Mouse (Mus musculus) embryonic facial prominence, embryonic 14.5 days (tissue): ENCODE data around the gene Bik. TPM values are rescaled to one million over a fixed set of nuclear protein-coding genes. Genes with fewer than 3 reads are reported as not detected.
"Not testable (repeated sequence)": the region's sequence is repeated elsewhere in the genome, so short reads cannot be mapped to it uniquely, and the experiment has no call there.

ENCODE experiments used
- ATAC-seq: fragments of 200-750 bp; cut with Nextera tagmentation; 2 replicates; pipeline ENCODE4 v1.8.0; 2017; ENCODE audit warnings: low read depth, moderate number of reproducible peaks, moderate TSS enrichment
- DNase-seq: peaks from one replicate; pipeline ENCODE4 v3.0.0-alpha.2; 2015; ENCODE audit warnings: low spot score
- H3K27ac ChIP-seq: fragments of 300-500 bp; sonication (generic); replicated peaks from 2 replicates; pipeline ENCODE4 v1.5.1; 2014; ENCODE audit warnings: low read depth, mild to moderate bottlenecking, low read length, moderate library complexity
- H3K27me3 ChIP-seq: fragments of 300-500 bp; sonication (generic); replicated peaks from 2 replicates; pipeline ENCODE4 v1.6.1; 2014; ENCODE audit warnings: low read length; ENCODE audit not compliant: control insufficient read depth, insufficient read depth
- H3K36me3 ChIP-seq: fragments of 300-500 bp; sonication (generic); 2 replicates; pipeline ENCODE4 v1.6.1; 2014; ENCODE audit warnings: low read length, mixed read lengths; ENCODE audit not compliant: control insufficient read depth, insufficient read depth
- H3K4me1 ChIP-seq: fragments of 300-500 bp; sonication (generic); 2 replicates; pipeline ENCODE4 v1.6.1; 2014; ENCODE audit warnings: antibody characterized with exemption, low read length; ENCODE audit not compliant: control insufficient read depth, insufficient read depth
- H3K4me2 ChIP-seq: fragments of 300-500 bp; sonication (generic); 2 replicates; pipeline ENCODE4 v1.6.1; 2014; ENCODE audit warnings: low read depth, mild to moderate bottlenecking, low read length, moderate library complexity, mixed read lengths
- H3K4me3 ChIP-seq: fragments of 300-500 bp; sonication (generic); 2 replicates; pipeline ENCODE4 v1.5.1; 2014; ENCODE audit warnings: low read depth, mild to moderate bottlenecking, low read length
- H3K9ac ChIP-seq: fragments of 300-500 bp; sonication (generic); 2 replicates; pipeline ENCODE4 v1.6.1; 2014; ENCODE audit warnings: low read depth, mild to moderate bottlenecking, low read length, moderate library complexity, mixed read lengths
- H3K9me3 ChIP-seq: fragments of 300-500 bp; sonication (generic); 2 replicates; pipeline ENCODE4 v1.6.1; 2016; ENCODE audit warnings: low read length; ENCODE audit not compliant: control insufficient read depth
- WGBS: fragments of 180-500 bp; shearing (Covaris S2); extraction: QIAGEN DNeasy Blood & Tissue Kit; methylation state at CpG from one replicate; pipeline ENCODE4 v1.1.7; 2014; 5-methylcytosine and 5-hydroxymethylcytosine counted together
- polyA plus RNA-seq: library from polyadenylated mRNA; unstranded; fragments of >200 nt; fragmentation: Nextera tagmentation; extraction: Ambion mirVana; gene quantifications from 2 replicates; pipeline ENCODE4 v1.2.1, GENCODE M21; 2014

The Bik gene
- polyA plus RNA-seq, 1 experiment from 2014 or later = 5.2 TPM

- H3K27me3 ChIP-seq = no peaks in the 10 kb centered on the region
- H3K4me2 ChIP-seq = no peak overlapping the region
- no peaks in the 10 kb centered on the region for H3K9me3 ChIP-seq
- 54% methylated on average over 3 of the region's 3 CpGs for WGBS
- ATAC-seq (no peak), DNase-seq (no peak)
- H3K36me3 ChIP-seq = peaks cover 35% of the 10 kb centered on the region; the same call in 1 of the 2 replicates
- H3K4me1 ChIP-seq = no peaks in the 10 kb centered on the region
- no peak overlapping the region for H3K9ac ChIP-seq
- H3K27ac ChIP-seq = no peak overlapping the region
- no peak overlapping the region for H3K4me3 ChIP-seq
Observed at GRCm38 (mm10) chr15:83500352-83500751, 26.3 kb upstream of the Bik start.

GRCm38 (mm10) chr15:83501483-83501882 lies 25.2 kb upstream of the Bik start:
- 0 out of 2 replicates have a peak, but pooled peaks cover 24% of the 10 kb centered on the region for H3K36me3 ChIP-seq
- 81% methylated on average over 6 of the region's 6 CpGs for WGBS
- not testable (repeated sequence) for H3K27me3 ChIP-seq, H3K4me2 ChIP-seq, H3K9me3 ChIP-seq, ATAC-seq, DNase-seq, H3K27ac ChIP-seq, H3K4me3 ChIP-seq, H3K4me1 ChIP-seq, H3K9ac ChIP-seq

DNA sequence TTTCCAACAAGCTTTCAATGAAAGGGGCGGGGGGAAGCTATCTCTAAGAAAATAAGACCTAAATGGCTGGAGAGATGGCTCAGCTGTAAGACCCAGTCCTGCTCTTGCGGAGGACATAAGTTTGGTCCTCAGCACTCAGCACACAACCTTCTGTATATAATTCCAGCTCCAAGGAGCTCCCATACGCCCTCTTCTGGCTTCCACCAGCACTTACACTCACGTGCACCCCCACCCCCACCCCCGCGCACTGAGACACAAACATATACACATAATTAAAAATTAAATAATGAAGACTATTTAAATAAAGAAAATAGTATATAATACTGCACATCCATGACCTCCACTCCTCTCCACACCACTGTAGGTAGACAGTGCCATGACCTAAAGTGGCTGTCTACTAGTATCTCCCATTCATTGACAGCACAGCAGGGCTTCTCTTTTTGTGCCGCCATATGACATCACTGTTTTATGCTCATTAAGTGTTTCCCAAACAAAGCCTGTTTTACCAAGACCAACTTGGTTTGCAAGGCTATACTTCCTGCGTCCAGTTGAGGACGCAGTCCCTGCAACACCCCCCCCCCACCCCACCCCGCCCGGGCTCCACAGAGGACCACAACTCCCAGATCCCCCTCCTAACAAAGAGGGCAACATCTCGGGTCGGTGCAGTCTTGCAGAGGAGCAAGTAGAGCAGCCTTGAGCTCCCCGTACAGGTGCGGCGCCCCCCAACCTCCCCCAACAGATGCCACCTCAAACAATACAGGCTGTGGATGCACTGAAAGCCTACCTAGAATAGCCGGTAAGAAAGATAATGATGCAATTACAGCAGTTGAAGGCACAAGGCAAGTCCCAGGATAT lies 16.5 kb upstream of the Bik start:
- peak overlapping the region; percentile 66 for H3K4me3 ChIP-seq
- DNase-seq = no peak
- ATAC-seq = peak; percentile 76
- no peaks in the 10 kb centered on the region for H3K36me3 ChIP-seq
- H3K27ac ChIP-seq = peak overlapping the region; percentile 58; the same call in 1 of the 2 replicates
- H3K9ac ChIP-seq = peak overlapping the region; percentile 64
- no peaks in the 10 kb centered on the region for H3K27me3 ChIP-seq
- peak overlapping the region; percentile 96 for H3K4me2 ChIP-seq
- WGBS = 27% methylated on average over 17 of the region's 17 CpGs
- no peaks in the 10 kb centered on the region for H3K9me3 ChIP-seq
- H3K4me1 ChIP-seq = peaks cover 4% of the 10 kb centered on the region

DNA sequence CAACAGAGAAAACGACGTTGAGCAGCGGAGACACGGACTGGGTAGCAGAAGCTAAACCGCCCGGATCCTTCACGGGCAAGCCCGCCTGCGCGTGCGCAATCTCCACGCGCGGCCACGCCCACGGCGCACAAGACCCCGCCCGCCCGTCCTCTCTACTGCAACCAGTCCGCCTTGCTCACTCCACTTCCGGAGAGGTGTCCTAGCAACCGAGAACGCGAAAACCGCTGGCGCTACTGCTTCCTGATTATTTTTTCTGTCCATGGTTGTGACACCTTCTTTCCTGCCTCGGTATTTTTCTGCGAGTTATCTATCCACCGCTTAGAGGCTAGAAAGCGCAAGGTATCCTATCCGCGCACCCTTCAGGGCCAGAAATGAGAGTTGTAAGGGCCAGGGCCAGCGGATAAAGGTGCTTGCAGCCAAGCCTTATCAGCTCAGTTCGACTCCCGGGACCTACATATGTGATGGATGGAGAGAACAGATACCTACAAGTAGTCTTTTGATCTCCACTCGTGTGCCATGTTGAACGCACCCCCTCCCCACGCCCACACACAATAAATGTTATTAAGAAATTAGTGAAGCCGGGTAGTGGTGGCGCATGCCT lies 15.8 kb upstream of the Bik start, which contains the start of gene Ttll1:
Gene Ttll1 (minus strand): TSS at position 89 of the 601 bp plus-strand sequence.
- no peaks in the 10 kb centered on the region for H3K9me3 ChIP-seq
- peak within 1 kb of the TSS; percentile 66 for H3K4me3 ChIP-seq
- H3K9ac ChIP-seq = peak within 1 kb of the TSS; percentile 64
- H3K36me3 ChIP-seq = no peaks in the 10 kb centered on the region
- DNase-seq (peak; percentile 96), ATAC-seq (peak; percentile 97)
- H3K4me2 ChIP-seq = peak within 1 kb of the TSS; percentile 96
- H3K27me3 ChIP-seq = no peaks in the 10 kb centered on the region
- WGBS = 19% methylated on average over 28 of the region's 41 CpGs
- H3K4me1 ChIP-seq = peaks cover 4% of the 10 kb centered on the region
- H3K27ac ChIP-seq = peak within 1 kb of the TSS; percentile 58; the same call in 1 of the 2 replicates

- no peaks in the 10 kb centered on the region for H3K36me3 ChIP-seq
- H3K9ac ChIP-seq = no peak overlapping the region
- DNase-seq (no peak), ATAC-seq (no peak)
- no peak overlapping the region for H3K4me3 ChIP-seq
- WGBS = 73% methylated on average over 13 of the region's 13 CpGs
- peaks cover 4% of the 10 kb centered on the region for H3K4me1 ChIP-seq
- no peaks in the 10 kb centered on the region for H3K27me3 ChIP-seq
- no peak overlapping the region for H3K4me2 ChIP-seq
- H3K9me3 ChIP-seq = no peaks in the 10 kb centered on the region
- H3K27ac ChIP-seq = no peak overlapping the region
Observed at GRCm38 (mm10) chr15:83512489-83513281, 14.0 kb upstream of the Bik start.

DNA sequence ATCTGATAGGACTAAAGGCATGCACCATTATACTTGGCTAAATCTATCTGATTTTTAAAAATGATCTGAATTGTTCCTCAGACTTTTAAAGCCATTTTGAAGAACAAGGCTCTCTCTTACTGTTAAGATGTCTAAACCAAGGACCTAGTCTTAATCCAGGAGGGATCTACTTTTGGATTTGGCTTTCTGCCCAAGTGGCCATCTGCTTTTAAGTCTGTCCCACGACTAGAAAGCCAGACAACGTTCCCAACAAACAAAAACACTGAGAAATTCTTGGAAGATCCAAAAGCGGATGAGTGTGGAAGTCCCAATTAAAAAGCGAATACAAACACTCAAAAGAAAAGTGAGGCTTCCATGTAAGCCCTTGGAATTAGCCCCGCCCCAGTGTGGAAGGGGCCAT lies 11.6 kb upstream of the Bik start:
- WGBS = 64% methylated on average over 5 of the region's 5 CpGs
- DNase-seq = no peak
- no peaks in the 10 kb centered on the region for H3K9me3 ChIP-seq
- H3K27me3 ChIP-seq = no peaks in the 10 kb centered on the region
- ATAC-seq = no peak
- no peaks in the 10 kb centered on the region for H3K36me3 ChIP-seq
- H3K4me1 ChIP-seq = peaks cover 3% of the 10 kb centered on the region
- no peak overlapping the region for H3K9ac ChIP-seq
- H3K27ac ChIP-seq = no peak overlapping the region
- H3K4me2 ChIP-seq = no peak overlapping the region
- H3K4me3 ChIP-seq = no peak overlapping the region

GRCm38 (mm10) chr15:83518215-83519048 lies 8.2 kb upstream of the Bik start:
- ATAC-seq = peak; percentile 71; the same call in 1 of the 2 replicates
- H3K27me3 ChIP-seq = no peaks in the 10 kb centered on the region
- DNase-seq = peak; percentile 84
- peak overlapping the region; percentile 17; the same call in 1 of the 2 replicates for H3K4me2 ChIP-seq
- H3K9ac ChIP-seq = peak overlapping the region; percentile 39; the same call in 1 of the 2 replicates
- WGBS = 33% methylated on average over 19 of the region's 20 CpGs
- H3K27ac ChIP-seq = no peak overlapping the region
- H3K9me3 ChIP-seq = no peaks in the 10 kb centered on the region
- H3K4me1 ChIP-seq = no peaks in the 10 kb centered on the region
- H3K4me3 ChIP-seq = no peak overlapping the region
- no peaks in the 10 kb centered on the region for H3K36me3 ChIP-seq
